Comparison of ENCODE assay signal across 19 mouse cellular contexts in the genomic region with DNA sequence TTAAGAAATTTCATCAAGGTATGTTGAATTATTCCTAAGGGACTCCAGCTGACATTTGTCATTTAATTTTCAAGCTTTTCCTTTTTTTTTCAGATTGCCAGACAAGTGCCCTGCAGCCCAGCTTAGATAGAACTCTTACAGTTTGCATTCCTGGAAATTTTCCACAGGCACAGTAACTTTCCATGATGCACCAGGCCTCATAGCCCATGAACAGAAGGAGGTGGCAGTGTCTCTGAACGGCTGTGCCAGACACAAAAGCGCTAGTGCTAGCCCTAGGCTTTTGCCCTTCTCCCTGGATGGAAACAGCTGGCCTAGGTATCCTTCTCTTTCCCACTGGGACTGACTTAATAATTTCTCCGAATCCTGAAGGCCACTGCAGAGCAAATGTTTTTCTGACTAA.
DNase-seq lines count a peak whose midpoint lies in the region; ATAC-seq and TF ChIP-seq lines count a peak whose summit lies in the region.
"Had no signal": no experiment of that assay in that cellular context is flagged by ENCODE, and none has a peak within 500 bp of the region (broad histone marks: within the 10 kb centered on the region; RNA-seq: fewer than 3 reads in every experiment).

No protein-coding gene starts in this region.

- no peak for TF ChIP-seq POLR2A in ES-Bruce4 (IDR thresholded peaks at IDR 0.05; ENCODE audit: insufficient read depth, low read length)

- H3K9ac ChIP-seq in heart, postnatal 0 days (replicated peaks; ENCODE audit: low read depth, low read length), result no peak overlapping the region
- H3K9ac ChIP-seq in ES-Bruce4 (ENCODE audit: low read depth, poor library complexity, severe bottlenecking), result no peak overlapping the region
- H3K9ac ChIP-seq: embryonic facial prominence, embryonic 12.5 days; hindbrain, embryonic 15.5 days; liver, embryonic 15.5 days; stomach, embryonic 15.5 days had no signal

- DNase-seq in cerebellum, adult 9-10 months, result peak; percentile 5
- no peak for DNase-seq in cerebellum, adult 11 months
- peak; percentile 33 for DNase-seq in heart, postnatal 0 days (ENCODE audit: low spot score)
- DNase-seq in heart, adult 9 months (ENCODE audit: low spot score in 2 of 2), result no peak
- DNase-seq in adrenal gland, postnatal 36 days, result peak; percentile 45 to 66
- no peak for DNase-seq in embryo, embryonic 11 days
- no peak for DNase-seq in spleen, adult 18-20 months
- DNase-seq: gastrocnemius, adult 2 months; heart, adult 11 months; lung, postnatal 14 days had no signal

- H3K4me3 ChIP-seq in heart, postnatal 0 days (ENCODE audit: low read depth, low read length), result no peak overlapping the region
- H3K4me3 ChIP-seq in ES-Bruce4 (ENCODE audit: low read depth, low read length), result no peak overlapping the region
- H3K4me3 ChIP-seq: embryonic facial prominence, embryonic 12.5 days; gastrocnemius, adult 2 months; hindbrain, embryonic 15.5 days; liver, embryonic 15.5 days; megakaryocyte, embryonic 14.5 days; stomach, embryonic 15.5 days had no signal

- no peaks in the 10 kb centered on the region for H3K36me3 ChIP-seq in heart, postnatal 0 days (replicated peaks; ENCODE audit: control insufficient read depth, insufficient read depth, low read length)
- H3K36me3 ChIP-seq in ES-Bruce4 (ENCODE audit: control insufficient read depth, insufficient read depth, low read length, poor library complexity, severe bottlenecking), result no peaks in the 10 kb centered on the region
- H3K36me3 ChIP-seq: embryonic facial prominence, embryonic 12.5 days; hindbrain, embryonic 15.5 days; liver, embryonic 15.5 days; stomach, embryonic 15.5 days had no signal

- no peaks in the 10 kb centered on the region for H3K27me3 ChIP-seq in heart, postnatal 0 days (ENCODE audit: control insufficient read depth, insufficient read depth, low read length)
- H3K27me3 ChIP-seq in ES-Bruce4 (ENCODE audit: control insufficient read depth, insufficient read depth, low read length, poor library complexity, severe bottlenecking), result no peaks in the 10 kb centered on the region
- H3K27me3 ChIP-seq: CH12.LX; embryonic facial prominence, embryonic 12.5 days; hindbrain, embryonic 15.5 days; liver, embryonic 15.5 days; megakaryocyte, embryonic 14.5 days; stomach, embryonic 15.5 days had no signal

- H3K4me1 ChIP-seq in heart, postnatal 0 days (ENCODE audit: control insufficient read depth, insufficient read depth), result peaks cover 19% of the 10 kb centered on the region
- H3K4me1 ChIP-seq in ES-Bruce4 (ENCODE audit: control insufficient read depth, insufficient read depth, low read length), result peaks cover 5% of the 10 kb centered on the region
- H3K4me1 ChIP-seq: embryonic facial prominence, embryonic 12.5 days; hindbrain, embryonic 15.5 days; liver, embryonic 15.5 days; megakaryocyte, embryonic 14.5 days had no signal

- TF ChIP-seq CTCF in heart, postnatal 0 days (IDR thresholded peaks at IDR 0.05; ENCODE audit: low read depth), result no peak
- no peak for TF ChIP-seq CTCF in ES-Bruce4 (IDR thresholded peaks at IDR 0.05; ENCODE audit: low read depth, low read length)

- 63% methylated on average over 3 of the region's 3 CpGs for WGBS in heart, postnatal 0 days

- no peak for ATAC-seq in heart, postnatal 0 days (ENCODE audit: insufficient read depth, low read depth)
- ATAC-seq: forebrain, embryonic 16.5 days; intestine, embryonic 16.5 days had no signal

- no peak for TF ChIP-seq EP300 in heart, postnatal 0 days (IDR thresholded peaks at IDR 0.05; ENCODE audit: low read depth)
- no peak for TF ChIP-seq EP300 in ES-Bruce4 (IDR thresholded peaks at IDR 0.05; ENCODE audit: insufficient read depth, low read depth, low read length)

- H3K4me2 ChIP-seq in heart, postnatal 0 days (ENCODE audit: low read depth, low read length), result no peak overlapping the region
- H3K4me2 ChIP-seq: embryonic facial prominence, embryonic 12.5 days; hindbrain, embryonic 15.5 days; liver, embryonic 15.5 days; stomach, embryonic 15.5 days had no signal

- H3K27ac ChIP-seq in heart, postnatal 0 days (ENCODE audit: low read depth), result peak overlapping the region; percentile 63
- H3K27ac ChIP-seq in ES-Bruce4 (ENCODE audit: insufficient read depth, low read length), result peak overlapping the region; percentile 61; the same call in 1 of the 2 replicates
- H3K27ac ChIP-seq: embryonic facial prominence, embryonic 12.5 days; gastrocnemius, adult 2 months; hindbrain, embryonic 15.5 days; liver, embryonic 15.5 days; stomach, embryonic 15.5 days had no signal

- no peaks in the 10 kb centered on the region for H3K9me3 ChIP-seq in heart, postnatal 0 days (replicated peaks; ENCODE audit: control insufficient read depth, low read length)
- no peaks in the 10 kb centered on the region for H3K9me3 ChIP-seq in ES-Bruce4 (replicated peaks; ENCODE audit: control insufficient read depth, insufficient read depth, low read length, poor library complexity, severe bottlenecking)
- H3K9me3 ChIP-seq: embryonic facial prominence, embryonic 12.5 days; hindbrain, embryonic 15.5 days; liver, embryonic 15.5 days; megakaryocyte, embryonic 14.5 days; stomach, embryonic 15.5 days had no signal

Comparison
In these comparisons a context has a peak if more than half of its experiments do, and no peak if none do; other contexts are left out.
1. DNase-seq: peak in cerebellum, adult 9-10 months (single experiment), heart, postnatal 0 days (single experiment) and adrenal gland, postnatal 36 days (2 of 2); none in cerebellum, adult 11 months (single experiment), heart, adult 9 months (0 of 2), embryo, embryonic 11 days (single experiment) and spleen, adult 18-20 months (0 of 2).